Mouse (Mus musculus) limb, embryonic 15.5 days (tissue): ENCODE results near the gene Cyp26a1. TPM values are rescaled to one million over a fixed set of nuclear protein-coding genes. Genes with fewer than 3 reads are reported as not detected.

Experiments used
- ATAC-seq: fragments of 200-750 bp; cut with Nextera tagmentation; 2 replicates; pipeline ENCODE4 v1.8.0; 2017; ENCODE audit warnings: low read depth, moderate TSS enrichment; ENCODE audit not compliant: insufficient number of reproducible peaks, low FRiP score, low TSS enrichment
- H3K27ac ChIP-seq: fragments of 300-500 bp; sonication (generic); 2 replicates; pipeline ENCODE4 v1.5.1; 2015; ENCODE audit warnings: moderate library complexity, mild to moderate bottlenecking, inconsistent platforms
- H3K27me3 ChIP-seq: fragments of 300-500 bp; sonication (generic); 2 replicates; pipeline ENCODE4 v1.6.1; 2015; ENCODE audit warnings: inconsistent platforms
- H3K36me3 ChIP-seq: fragments of 300-500 bp; sonication (generic); 2 replicates; pipeline ENCODE4 v1.6.1; 2015; ENCODE audit warnings: inconsistent platforms
- H3K4me1 ChIP-seq: fragments of 300-500 bp; sonication (generic); 2 replicates; pipeline ENCODE4 v1.6.1; 2015; ENCODE audit warnings: inconsistent platforms
- H3K4me2 ChIP-seq: fragments of 300-500 bp; sonication (generic); 2 replicates; pipeline ENCODE4 v1.6.1; 2015; ENCODE audit warnings: mild to moderate bottlenecking, inconsistent platforms
- H3K4me3 ChIP-seq: fragments of 300-500 bp; sonication (generic); 2 replicates; pipeline ENCODE4 v1.5.1; 2015; ENCODE audit warnings: mild to moderate bottlenecking, inconsistent platforms
- H3K9ac ChIP-seq: fragments of 300-500 bp; sonication (generic); 2 replicates; pipeline ENCODE4 v1.6.1; 2015; ENCODE audit warnings: inconsistent platforms
- H3K9me3 ChIP-seq: fragments of 300-500 bp; sonication (generic); 2 replicates; pipeline ENCODE4 v1.6.1; 2016; ENCODE audit warnings: inconsistent platforms
- WGBS: fragments of 180-500 bp; shearing (Covaris S2); methylation state at CpG from one replicate; pipeline ENCODE4 v1.1.7; 2015; 5-methylcytosine and 5-hydroxymethylcytosine counted together
- polyA plus RNA-seq: library from polyadenylated mRNA; unstranded; fragments of >200 nt; fragmentation: Nextera tagmentation; extraction: Ambion mirVana; gene quantifications from 2 replicates; pipeline ENCODE4 v1.2.1, GENCODE M21; 2015

Gene Cyp26a1
- polyA plus RNA-seq, 1 experiment from 2014 or later = 1.8 TPM

DNA sequence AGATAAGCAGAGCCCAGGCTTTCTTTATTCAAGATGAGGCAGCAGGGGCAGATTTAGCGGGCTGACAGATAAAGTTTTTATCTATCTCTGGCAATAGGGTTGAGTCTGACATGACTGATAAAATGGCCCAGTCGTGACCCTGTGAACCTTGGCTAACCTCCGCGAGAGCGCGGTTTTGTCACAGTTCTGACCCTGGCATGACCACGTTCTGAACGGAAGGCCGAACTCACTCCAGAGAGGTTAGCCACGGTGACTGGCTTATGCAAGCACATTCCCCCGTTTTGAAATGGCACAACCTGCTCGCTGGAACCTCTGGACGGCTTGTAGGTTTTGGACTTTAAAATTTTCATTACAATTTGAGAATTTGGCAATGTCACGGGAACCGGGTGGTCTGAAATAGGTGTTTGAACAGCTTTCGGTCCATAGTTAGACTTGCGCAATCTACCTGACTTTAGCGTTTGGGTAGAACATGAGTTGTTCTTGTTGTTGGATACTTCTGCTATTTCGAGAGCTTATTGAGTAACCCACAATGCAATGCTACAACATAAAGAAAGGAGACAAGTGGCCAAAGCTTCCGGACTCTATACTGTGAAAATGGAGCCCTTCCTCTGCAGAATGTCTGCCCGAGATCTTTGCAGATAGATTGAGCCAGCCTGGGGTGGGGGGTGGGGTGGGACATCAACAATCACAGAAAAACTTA lies 4.9 kb downstream of the Cyp26a1 start:
- no peak overlapping the region for H3K4me3 ChIP-seq
- H3K27ac ChIP-seq = no peak overlapping the region
- peaks cover 17% of the 10 kb centered on the region for H3K4me1 ChIP-seq
- H3K9ac ChIP-seq = no peak overlapping the region
- no peak overlapping the region for H3K4me2 ChIP-seq
- no peak for ATAC-seq
- H3K27me3 ChIP-seq = peaks cover 61% of the 10 kb centered on the region
- no peaks in the 10 kb centered on the region for H3K9me3 ChIP-seq
- 65% methylated on average over 21 of the region's 21 CpGs for WGBS
- H3K36me3 ChIP-seq = no peaks in the 10 kb centered on the region

DNA sequence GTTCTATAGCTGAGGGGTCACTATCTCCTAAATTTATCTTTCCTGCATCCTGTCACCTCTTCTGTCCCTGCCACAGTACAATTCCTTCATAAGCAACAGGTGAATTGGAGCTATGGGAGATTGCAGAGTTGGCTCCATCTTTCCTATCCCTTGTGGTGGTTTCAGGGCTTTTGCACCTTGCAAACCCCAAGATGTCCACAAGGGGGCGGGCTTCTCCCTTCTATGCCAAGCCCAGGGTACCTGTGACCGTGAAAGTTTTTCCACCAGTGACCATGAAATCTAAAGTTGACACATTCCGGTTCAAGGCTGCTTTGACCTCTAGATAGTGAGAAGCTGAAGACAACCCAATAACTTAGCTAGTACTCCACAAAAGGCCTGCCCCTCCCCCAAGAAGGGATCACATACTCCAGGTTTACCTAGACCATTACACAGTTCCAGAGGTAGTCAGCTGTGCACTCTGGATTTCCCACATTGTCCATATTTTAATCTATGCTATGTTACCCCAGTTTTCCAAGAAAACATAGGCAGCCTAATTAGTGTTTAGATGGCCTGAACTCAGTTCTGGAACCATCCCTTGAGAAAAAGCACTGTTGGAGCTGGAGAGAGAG lies 6.4 kb downstream of the Cyp26a1 start:
- no peak overlapping the region for H3K4me2 ChIP-seq
- H3K36me3 ChIP-seq = no peaks in the 10 kb centered on the region
- no peaks in the 10 kb centered on the region for H3K9me3 ChIP-seq
- no peak for ATAC-seq
- no peak overlapping the region for H3K27ac ChIP-seq
- 3% methylated on average over 3 of the region's 3 CpGs for WGBS
- no peak overlapping the region for H3K9ac ChIP-seq
- H3K27me3 ChIP-seq = peaks cover 47% of the 10 kb centered on the region
- peaks cover 2% of the 10 kb centered on the region for H3K4me1 ChIP-seq
- no peak overlapping the region for H3K4me3 ChIP-seq

DNA sequence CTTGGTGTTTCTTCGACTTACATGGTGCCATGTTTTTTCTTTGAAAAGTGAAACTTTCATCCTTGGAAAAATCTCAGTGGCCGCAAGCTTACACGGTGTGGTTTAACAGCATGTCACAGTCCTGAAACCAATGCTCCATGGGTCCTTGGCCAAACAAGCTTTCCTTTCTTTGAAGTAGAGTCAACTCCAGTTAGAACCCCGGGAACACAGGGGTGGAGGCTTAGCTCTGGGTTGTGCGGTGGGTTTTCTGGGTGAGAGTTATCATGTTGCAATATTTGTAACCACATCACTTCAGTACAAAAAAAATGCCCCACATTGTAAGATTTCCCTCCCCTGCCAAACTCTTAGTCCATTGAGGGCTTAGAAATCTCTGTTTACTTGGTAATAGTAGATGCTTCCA lies 8.1 kb downstream of the Cyp26a1 start:
- Histone ChIP-seq H3K27ac (no peak overlapping the region), H3K27me3 (peaks cover 30% of the 10 kb centered on the region), H3K4me3 (no peak overlapping the region), H3K9ac (no peak overlapping the region), H3K9me3 (no peaks in the 10 kb centered on the region), H3K36me3 (no peaks in the 10 kb centered on the region), H3K4me2 (no peak overlapping the region), H3K4me1 (no peaks in the 10 kb centered on the region)
- 75% methylated on average over 5 of the region's 5 CpGs for WGBS
- ATAC-seq = no peak

DNA sequence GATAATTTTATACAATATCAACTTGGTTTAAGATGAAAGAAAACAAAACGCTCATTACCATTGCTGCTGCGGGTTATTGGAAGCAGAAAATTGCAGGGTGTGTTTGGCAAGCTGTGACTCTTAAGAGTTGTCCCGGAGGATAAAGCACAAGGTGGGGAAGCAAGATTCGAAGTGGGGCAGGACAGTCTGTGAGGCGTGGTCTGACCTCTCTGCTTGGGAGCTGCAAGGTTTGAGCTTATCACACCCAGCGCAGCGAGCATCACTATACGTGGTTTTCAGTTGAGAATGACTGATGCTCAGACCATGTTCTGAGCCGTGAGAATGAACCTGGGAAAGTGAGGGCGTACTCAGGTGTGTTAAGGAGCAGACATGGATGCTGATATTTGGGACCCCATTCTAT lies 17.1 kb downstream of the Cyp26a1 start:
- Histone ChIP-seq H3K9ac (no peak overlapping the region), H3K9me3 (no peaks in the 10 kb centered on the region), H3K27me3 (no peaks in the 10 kb centered on the region), H3K4me3 (no peak overlapping the region), H3K4me2 (no peak overlapping the region), H3K36me3 (no peaks in the 10 kb centered on the region), H3K4me1 (peaks cover 7% of the 10 kb centered on the region; the same call in 1 of the 2 replicates), H3K27ac (no peak overlapping the region)
- ATAC-seq = no peak
- 64% methylated on average over 10 of the region's 10 CpGs for WGBS

DNA sequence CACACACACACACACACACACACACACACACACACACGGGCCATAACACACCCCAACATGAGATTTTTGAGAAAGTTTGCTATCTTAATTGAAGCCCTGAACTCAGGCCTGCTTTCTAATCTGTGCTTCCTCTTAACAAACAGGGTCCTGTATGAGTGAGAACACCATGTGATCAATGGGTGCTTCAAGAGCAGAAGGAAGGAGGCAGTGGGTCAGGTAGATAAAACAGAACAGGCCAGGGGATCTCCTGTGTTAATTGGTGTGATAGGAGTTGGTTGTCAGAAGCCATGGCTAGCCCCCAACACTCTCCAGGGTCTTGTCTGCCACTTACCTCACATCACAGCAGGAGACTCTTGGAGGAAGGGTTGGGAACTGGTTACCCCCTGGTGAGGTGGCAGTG lies 18.4 kb downstream of the Cyp26a1 start:
- H3K9ac ChIP-seq = no peak overlapping the region

GRCm38 (mm10) chr19:37716524-37717175 lies 19.1 kb downstream of the Cyp26a1 start:
- no peaks in the 10 kb centered on the region for H3K27me3 ChIP-seq
- no peak overlapping the region for H3K27ac ChIP-seq
- H3K36me3 ChIP-seq = no peaks in the 10 kb centered on the region
- 59% methylated on average over 12 of the region's 12 CpGs for WGBS
- no peak overlapping the region for H3K4me2 ChIP-seq
- no peak for ATAC-seq
- H3K9me3 ChIP-seq = no peaks in the 10 kb centered on the region
- H3K4me3 ChIP-seq = no peak overlapping the region
- H3K9ac ChIP-seq = no peak overlapping the region
- H3K4me1 ChIP-seq = peaks cover 7% of the 10 kb centered on the region; the same call in 1 of the 2 replicates

More for the DNA sequence above, 18.4 kb downstream of the Cyp26a1 start:
- H3K4me1 ChIP-seq = peaks cover 7% of the 10 kb centered on the region; the same call in 1 of the 2 replicates
- H3K4me2 ChIP-seq = no peak overlapping the region
- ATAC-seq = no peak
- no peaks in the 10 kb centered on the region for H3K27me3 ChIP-seq
- H3K27ac ChIP-seq = no peak overlapping the region
- H3K9me3 ChIP-seq = no peaks in the 10 kb centered on the region
- no peaks in the 10 kb centered on the region for H3K36me3 ChIP-seq
- H3K4me3 ChIP-seq = no peak overlapping the region
- 76% methylated on average over 1 of the region's 1 CpGs for WGBS

- Histone ChIP-seq H3K9ac (no peak overlapping the region), H3K4me1 (peaks cover 7% of the 10 kb centered on the region; the same call in 1 of the 2 replicates), H3K27me3 (no peaks in the 10 kb centered on the region), H3K4me2 (no peak overlapping the region), H3K9me3 (no peaks in the 10 kb centered on the region), H3K4me3 (no peak overlapping the region), H3K27ac (no peak overlapping the region), H3K36me3 (no peaks in the 10 kb centered on the region)
- 34% methylated on average over 1 of the region's 1 CpGs for WGBS
- no peak for ATAC-seq
These were observed 21.6 kb downstream of the Cyp26a1 start for GRCm38 (mm10) chr19:37719166-37719565.

DNA sequence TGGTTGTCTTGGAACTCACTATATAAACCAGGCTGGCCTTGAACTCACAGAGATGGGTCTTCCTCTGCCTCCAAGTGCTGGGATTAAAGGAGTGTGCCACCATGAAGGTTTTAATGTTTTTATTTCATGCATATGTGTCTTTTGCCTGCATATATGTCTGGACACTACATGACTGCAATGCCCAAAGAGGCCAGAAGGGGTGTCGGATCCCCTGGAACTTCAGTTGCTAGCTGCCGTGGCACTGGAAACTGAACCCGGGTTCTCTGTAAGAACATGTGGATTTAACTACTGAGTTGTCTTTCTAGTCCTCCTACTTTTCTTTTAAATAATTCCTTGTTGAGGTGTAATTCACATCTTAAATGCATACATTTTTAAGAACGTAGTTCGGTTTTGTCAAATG lies 27.0 kb downstream of the Cyp26a1 start:
- Histone ChIP-seq H3K4me3 (no peak overlapping the region), H3K27me3 (no peaks in the 10 kb centered on the region), H3K4me2 (no peak overlapping the region), H3K27ac (no peak overlapping the region), H3K4me1 (no peaks in the 10 kb centered on the region), H3K9me3 (no peaks in the 10 kb centered on the region), H3K9ac (no peak overlapping the region), H3K36me3 (no peaks in the 10 kb centered on the region)
- no peak for ATAC-seq
- 97% methylated on average over 5 of the region's 5 CpGs for WGBS

GRCm38 (mm10) chr19:37726585-37726984 lies 29.0 kb downstream of the Cyp26a1 start:
- no peak overlapping the region for H3K4me2 ChIP-seq
- H3K36me3 ChIP-seq = no peaks in the 10 kb centered on the region
- ATAC-seq = no peak
- H3K27me3 ChIP-seq = no peaks in the 10 kb centered on the region
- H3K4me3 ChIP-seq = no peak overlapping the region
- no peaks in the 10 kb centered on the region for H3K4me1 ChIP-seq
- H3K9ac ChIP-seq = no peak overlapping the region
- H3K9me3 ChIP-seq = no peaks in the 10 kb centered on the region
- WGBS = 90% methylated on average over 7 of the region's 7 CpGs
- H3K27ac ChIP-seq = no peak overlapping the region

DNA sequence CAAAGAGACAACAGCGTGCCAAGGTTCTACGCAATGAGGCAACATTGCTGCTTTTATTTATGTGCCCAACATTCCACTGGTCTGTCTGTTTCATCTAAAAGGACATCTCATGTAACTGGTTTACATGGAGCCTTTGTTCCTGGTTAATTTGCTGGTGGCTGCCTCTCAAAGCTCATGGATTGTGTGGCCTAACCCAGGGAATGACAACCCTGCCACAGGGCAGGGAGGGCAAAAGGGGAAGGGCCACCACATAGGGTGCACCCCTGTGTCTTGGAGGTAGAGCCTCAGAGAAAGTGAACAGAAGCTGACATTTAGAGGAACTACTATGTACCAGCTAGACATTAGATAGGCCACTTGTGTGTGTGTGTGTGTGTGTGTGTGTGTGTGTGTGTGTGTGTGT lies 29.8 kb downstream of the Cyp26a1 start:
- no peak for ATAC-seq

GRCm38 (mm10) chr19:37735426-37735825 lies 37.8 kb downstream of the Cyp26a1 start:
- H3K27me3 ChIP-seq = no peaks in the 10 kb centered on the region
- 87% methylated on average over 8 of the region's 8 CpGs for WGBS
- no peaks in the 10 kb centered on the region for H3K36me3 ChIP-seq
- H3K4me1 ChIP-seq = 0 out of 2 replicates have a peak, but pooled peaks cover 2% of the 10 kb centered on the region
- no peak overlapping the region for H3K4me2 ChIP-seq
- no peak for ATAC-seq
- no peak overlapping the region for H3K9ac ChIP-seq
- H3K4me3 ChIP-seq = no peak overlapping the region
- no peaks in the 10 kb centered on the region for H3K9me3 ChIP-seq
- no peak overlapping the region for H3K27ac ChIP-seq

More for the DNA sequence above, 29.8 kb downstream of the Cyp26a1 start:
- no peaks in the 10 kb centered on the region for H3K9me3 ChIP-seq
- H3K27ac ChIP-seq = no peak overlapping the region
- no peaks in the 10 kb centered on the region for H3K27me3 ChIP-seq
- 82% methylated on average over 2 of the region's 2 CpGs for WGBS
- H3K9ac ChIP-seq = no peak overlapping the region
- no peak overlapping the region for H3K4me2 ChIP-seq
- H3K4me1 ChIP-seq = no peaks in the 10 kb centered on the region
- H3K36me3 ChIP-seq = no peaks in the 10 kb centered on the region
- no peak overlapping the region for H3K4me3 ChIP-seq

- Histone ChIP-seq H3K4me1 (0 out of 2 replicates have a peak, but pooled peaks cover 2% of the 10 kb centered on the region), H3K9ac (no peak overlapping the region), H3K27ac (no peak overlapping the region), H3K4me3 (no peak overlapping the region), H3K9me3 (no peaks in the 10 kb centered on the region), H3K4me2 (no peak overlapping the region), H3K36me3 (no peaks in the 10 kb centered on the region), H3K27me3 (no peaks in the 10 kb centered on the region)
- 85% methylated on average over 3 of the region's 3 CpGs for WGBS
- no peak for ATAC-seq
These were observed 41.0 kb downstream of the Cyp26a1 start for GRCm38 (mm10) chr19:37738575-37738974.
